Mouse (Mus musculus) myocyte (in vitro differentiated cells): Measurements from ENCODE around the gene Sidt1. TPM values are rescaled to one million over a fixed set of nuclear protein-coding genes. Genes with fewer than 3 reads are reported as not detected.

Experiments used
- H3K27me3 ChIP-seq: one replicate; pipeline ENCODE4 v1.6.1; 2011; ENCODE audit not compliant: control insufficient read depth, insufficient read depth, insufficient read length
- H3K36me3 ChIP-seq: one replicate; pipeline ENCODE4 v1.6.1; 2011; ENCODE audit not compliant: control insufficient read depth, insufficient read depth
- H3K4me2 ChIP-seq: one replicate; pipeline ENCODE4 v1.6.1; 2011; ENCODE audit warnings: low read depth, control low read depth
- H3K4me3 ChIP-seq: one replicate; pipeline ENCODE4 v1.5.1; 2011; ENCODE audit warnings: mild to moderate bottlenecking, control low read depth, moderate library complexity
- H3K79me2 ChIP-seq: one replicate; pipeline ENCODE4 v1.6.1; 2011; ENCODE audit not compliant: control insufficient read depth, insufficient read depth
- H3ac ChIP-seq: one replicate; pipeline ENCODE4 v1.6.1; 2011; ENCODE audit not compliant: control insufficient read depth, insufficient read length
- CEBPB ChIP-seq: IDR thresholded peaks from 2 replicates; pipeline ENCODE4 v1.6.1; 2011; ENCODE audit warnings: mild to moderate bottlenecking, moderate library complexity; ENCODE audit not compliant: poor library complexity, insufficient read depth, severe bottlenecking
- E2F4 ChIP-seq: IDR thresholded peaks from one replicate; pipeline ENCODE4 v1.6.1; 2011; ENCODE audit warnings: mild to moderate bottlenecking, control low read depth, moderate library complexity; ENCODE audit not compliant: insufficient read depth
- MAX ChIP-seq: IDR thresholded peaks from one replicate; pipeline ENCODE4 v1.6.1; 2011; ENCODE audit warnings: low read depth, mild to moderate bottlenecking, control low read depth
- MYOD1 ChIP-seq, 3 experiments: IDR thresholded peaks; one replicate each; pipeline ENCODE4 v1.6.1; 2011; ENCODE audit warnings: control low read depth in 2 of 3, low read depth in 2 of 3, mild to moderate bottlenecking in 2 of 3, moderate library complexity in 1 of 3; ENCODE audit not compliant: insufficient read length in 2 of 3, control insufficient read depth in 1 of 3
- MYOG ChIP-seq, 3 experiments: IDR thresholded peaks; one replicate each; pipeline ENCODE4 v1.6.1; 2011; ENCODE audit warnings: control low read depth in 2 of 3, low read depth in 2 of 3, mild to moderate bottlenecking in 2 of 3; ENCODE audit not compliant: insufficient read length in 2 of 3, control insufficient read depth in 1 of 3, insufficient read depth in 1 of 3
- POLR2A ChIP-seq: IDR thresholded peaks from one replicate; pipeline ENCODE4 v1.6.1; 2011; ENCODE audit warnings: low read depth, mild to moderate bottlenecking, control low read depth, moderate library complexity; ENCODE audit not compliant: insufficient read length
- POLR2AphosphoS2 ChIP-seq: IDR thresholded peaks from one replicate; pipeline ENCODE4 v1.6.1; 2011; ENCODE audit warnings: low read depth, control low read depth; ENCODE audit not compliant: insufficient read length
- REST ChIP-seq: IDR thresholded peaks from one replicate; pipeline ENCODE4 v1.6.1; 2011; ENCODE audit warnings: mild to moderate bottlenecking, control low read depth, moderate library complexity; ENCODE audit not compliant: insufficient read depth, insufficient read length
- SRF ChIP-seq: IDR thresholded peaks from one replicate; pipeline ENCODE4 v1.6.1; 2011; ENCODE audit warnings: low read depth; ENCODE audit not compliant: control insufficient read depth, insufficient read length
- TCF12 ChIP-seq: IDR thresholded peaks from one replicate; pipeline ENCODE4 v1.6.1; 2011; ENCODE audit warnings: mild to moderate bottlenecking, control low read depth; ENCODE audit not compliant: poor library complexity, insufficient read depth, severe bottlenecking
- TCF3 ChIP-seq: IDR thresholded peaks from one replicate; pipeline ENCODE4 v1.6.1; 2011; ENCODE audit warnings: low read depth, control low read depth; ENCODE audit not compliant: insufficient read length
- USF1 ChIP-seq: IDR thresholded peaks from one replicate; pipeline ENCODE4 v1.6.1; 2011; ENCODE audit warnings: low read depth, mild to moderate bottlenecking, control low read depth, moderate library complexity
- polyA plus RNA-seq: library from polyadenylated mRNA; unstranded; fragments of >200 nt; fragmentation: generic; extraction: Trizol; gene quantifications from one replicate; pipeline ENCODE4 v1.2.1, GENCODE M21; 2012; ENCODE audit warnings: missing spikeins

Gene Sidt1
- polyA plus RNA-seq, 1 experiment: not detected

DNA sequence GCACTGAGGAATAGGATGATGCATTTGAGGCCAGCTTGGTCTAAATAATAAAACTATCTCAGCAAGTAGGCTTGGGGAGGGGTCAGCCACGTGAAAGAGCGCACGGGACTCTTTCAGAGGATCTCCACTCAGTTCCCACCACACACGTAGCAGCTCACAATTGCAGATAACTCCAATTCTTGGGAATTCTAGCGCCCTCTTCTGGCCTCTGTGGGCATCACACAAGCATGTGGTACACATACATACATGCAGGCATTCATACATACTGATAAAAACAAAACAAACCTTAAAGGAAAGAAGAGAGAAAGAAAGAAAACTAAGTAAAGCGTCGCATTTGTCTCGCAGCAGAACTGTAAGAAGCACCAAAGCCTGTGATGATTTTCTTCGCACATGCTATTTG is 2.3 kb downstream of the Sidt1 start:
- H3K4me3 ChIP-seq: no peak overlapping the region
- H3ac ChIP-seq: no peak overlapping the region
- no peak overlapping the region for H3K4me2 ChIP-seq
- no peaks in the 10 kb centered on the region for H3K36me3 ChIP-seq
- H3K79me2 ChIP-seq: no peaks in the 10 kb centered on the region
- peaks cover 13% of the 10 kb centered on the region for H3K27me3 ChIP-seq
- TF ChIP-seq POLR2AphosphoS2 (no peak), MYOD1 (IDR thresholded peaks at IDR 0.05; ENCODE audit: control insufficient read depth in 1 of 3, insufficient read length in 2 of 3, low read depth in 2 of 3) (no peak), MAX (no peak)

DNA sequence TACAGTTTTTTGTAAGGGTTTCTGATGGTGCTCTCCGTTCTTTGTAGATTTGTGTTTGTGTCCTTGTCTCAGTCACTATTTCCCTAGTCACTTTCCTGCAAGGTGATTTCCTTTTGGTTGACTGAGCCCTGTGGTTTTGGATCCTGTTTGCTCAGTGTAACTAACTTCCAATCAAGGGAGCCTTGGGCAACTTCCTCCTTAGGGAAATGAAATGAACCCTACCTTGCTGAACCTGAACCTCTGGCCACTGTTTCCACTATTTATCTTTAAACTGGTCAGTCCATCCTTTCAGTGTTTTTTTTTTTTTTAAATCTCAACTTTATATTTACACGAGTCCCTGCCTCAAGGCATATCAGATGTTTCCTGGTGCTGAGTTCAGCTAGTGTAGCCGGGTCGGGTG is 4.4 kb downstream of the Sidt1 start:
- TF ChIP-seq MAX (no peak), USF1 (no peak), E2F4 (no peak), MYOD1 (IDR thresholded peaks at IDR 0.05; ENCODE audit: control insufficient read depth in 1 of 3, insufficient read length in 2 of 3, low read depth in 2 of 3) (no peak), POLR2AphosphoS2 (no peak), REST (no peak), MYOG (IDR thresholded peaks at IDR 0.05; ENCODE audit: control insufficient read depth in 1 of 3, insufficient read depth in 1 of 3, insufficient read length in 2 of 3, low read depth in 2 of 3) (no peak), TCF3 (no peak), POLR2A (no peak), CEBPB (no peak), TCF12 (no peak), SRF (no peak)
- H3K4me2 ChIP-seq: no peak overlapping the region

DNA sequence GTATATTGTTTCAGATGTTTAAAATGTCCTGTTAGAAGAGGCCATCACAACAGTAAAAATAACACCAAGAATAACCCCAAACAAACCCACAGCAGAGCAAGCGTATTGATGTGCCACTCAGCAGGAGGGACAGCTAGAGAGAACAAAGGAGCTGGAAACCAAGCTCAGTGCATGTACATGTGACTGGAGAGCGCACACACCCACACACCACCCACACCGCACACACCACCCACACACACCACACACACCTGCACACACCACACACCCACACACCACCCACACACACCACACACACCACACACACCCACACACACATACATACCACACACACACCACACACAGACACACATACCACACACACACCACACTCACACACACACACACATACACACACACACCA is 12.8 kb downstream of the Sidt1 start:
- Histone ChIP-seq H3K79me2 (no peaks in the 10 kb centered on the region), H3K36me3 (no peaks in the 10 kb centered on the region), H3K4me3 (no peak overlapping the region), H3K27me3 (no peaks in the 10 kb centered on the region), H3ac (no peak overlapping the region), H3K4me2 (no peak overlapping the region)
- TF ChIP-seq MAX (no peak), MYOD1 (IDR thresholded peaks at IDR 0.05; ENCODE audit: control insufficient read depth in 1 of 3, insufficient read length in 2 of 3, low read depth in 2 of 3) (peak in 1 of 3 experiments; percentile 9), TCF12 (no peak), POLR2A (no peak), POLR2AphosphoS2 (no peak), E2F4 (no peak)

More for the DNA sequence above, 4.4 kb downstream of the Sidt1 start:
- Histone ChIP-seq H3ac (no peak overlapping the region), H3K79me2 (no peaks in the 10 kb centered on the region), H3K27me3 (peaks cover 13% of the 10 kb centered on the region), H3K4me3 (no peak overlapping the region), H3K36me3 (no peaks in the 10 kb centered on the region)

- no peaks in the 10 kb centered on the region for H3K79me2 ChIP-seq
- H3ac ChIP-seq: no peak overlapping the region
- no peaks in the 10 kb centered on the region for H3K27me3 ChIP-seq
- no peaks in the 10 kb centered on the region for H3K36me3 ChIP-seq
- H3K4me2 ChIP-seq: no peak overlapping the region
- no peak overlapping the region for H3K4me3 ChIP-seq
- TF ChIP-seq MAX: no peak
- TF ChIP-seq POLR2A: no peak
- TF ChIP-seq REST: no peak
- no peak for TF ChIP-seq MYOD1 (IDR thresholded peaks at IDR 0.05; ENCODE audit: control insufficient read depth in 1 of 3, insufficient read length in 2 of 3, low read depth in 2 of 3)
- TF ChIP-seq TCF12: no peak
- no peak for TF ChIP-seq CEBPB
Measured at GRCm38 (mm10) chr16:44316350-44316749, 16.6 kb downstream of the Sidt1 start.

DNA sequence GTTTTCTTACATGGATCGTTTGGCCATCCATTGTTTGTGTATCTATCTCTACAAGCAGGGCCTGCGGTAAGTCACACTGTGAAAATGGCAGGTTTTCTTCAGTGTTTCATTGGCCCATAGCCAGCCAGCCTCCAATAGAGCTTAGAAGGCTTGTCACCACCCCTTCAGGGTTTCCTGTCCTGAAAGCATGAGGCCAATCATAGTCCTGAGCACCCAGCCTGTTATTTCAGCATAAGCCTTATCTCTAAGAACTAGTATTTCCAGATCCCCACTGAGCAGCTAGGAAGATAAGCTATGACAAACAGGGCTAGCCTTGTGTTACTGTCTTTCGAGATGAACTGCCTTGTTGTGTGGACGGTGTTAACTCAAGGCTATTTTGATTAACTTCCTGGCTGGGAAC is 19.6 kb downstream of the Sidt1 start:
- H3K4me3 ChIP-seq: no peak overlapping the region
- TF ChIP-seq USF1 (no peak), TCF3 (no peak), CEBPB (no peak), MYOD1 (IDR thresholded peaks at IDR 0.05; ENCODE audit: control insufficient read depth in 1 of 3, insufficient read length in 2 of 3, low read depth in 2 of 3) (no peak), REST (no peak), MAX (no peak), POLR2A (no peak), SRF (no peak), E2F4 (no peak), MYOG (IDR thresholded peaks at IDR 0.05; ENCODE audit: control insufficient read depth in 1 of 3, insufficient read depth in 1 of 3, insufficient read length in 2 of 3, low read depth in 2 of 3) (no peak), POLR2AphosphoS2 (no peak), TCF12 (no peak)
- H3K36me3 ChIP-seq: no peaks in the 10 kb centered on the region
- peaks cover 4% of the 10 kb centered on the region for H3K27me3 ChIP-seq
- no peaks in the 10 kb centered on the region for H3K79me2 ChIP-seq
- H3ac ChIP-seq: no peak overlapping the region
- H3K4me2 ChIP-seq: no peak overlapping the region
